Mouse (Mus musculus) olfactory bulb, adult 2 months (tissue): ENCODE measurements around the gene Arl6ip1. TPM values are rescaled to one million over a fixed set of nuclear protein-coding genes. Genes with fewer than 3 reads are reported as not detected.

Experiments
- H3K27ac ChIP-seq: fragments of 200-500 bp; 2 replicates; pipeline ENCODE4 v1.5.1; 2012; ENCODE audit warnings: low read depth, low read length; ENCODE audit not compliant: insufficient read depth
- H3K4me1 ChIP-seq: fragments of 200-500 bp; 2 replicates; pipeline ENCODE4 v1.6.1; 2012; ENCODE audit warnings: low read length; ENCODE audit not compliant: control insufficient read depth, insufficient read depth
- H3K4me3 ChIP-seq: fragments of 200-500 bp; 2 replicates; pipeline ENCODE4 v1.5.1; 2012; ENCODE audit warnings: mild to moderate bottlenecking, low read depth, low read length, moderate library complexity; ENCODE audit not compliant: insufficient read depth
- CTCF ChIP-seq: fragments of 200-500 bp; IDR thresholded peaks from 2 replicates; pipeline ENCODE4 v1.5.1; 2012; ENCODE audit warnings: low read depth, mild to moderate bottlenecking, low read length, moderate library complexity; ENCODE audit not compliant: insufficient read depth
- POLR2A ChIP-seq: fragments of 200-500 bp; IDR thresholded peaks from 2 replicates; pipeline ENCODE4 v1.6.1; 2012; ENCODE audit warnings: mild to moderate bottlenecking, low read depth, low read length, moderate library complexity; ENCODE audit not compliant: insufficient read depth
- WGBS: fragments of 180-500 bp; shearing (Covaris S2); methylation state at CpG from one replicate; pipeline ENCODE4 v1.1.7; 2018; 5-methylcytosine and 5-hydroxymethylcytosine counted together
- polyA plus RNA-seq: library from polyadenylated mRNA; stranded (reverse); fragments of >200 nt; gene quantifications from 2 replicates; pipeline ENCODE4 v1.2.4, GENCODE M21; 2012; ENCODE audit warnings: low replicate concordance; ENCODE audit not compliant: missing spikeins, insufficient read depth, insufficient read length

Arl6ip1 gene
- polyA plus RNA-seq, 1 experiment: 146 TPM

DNA sequence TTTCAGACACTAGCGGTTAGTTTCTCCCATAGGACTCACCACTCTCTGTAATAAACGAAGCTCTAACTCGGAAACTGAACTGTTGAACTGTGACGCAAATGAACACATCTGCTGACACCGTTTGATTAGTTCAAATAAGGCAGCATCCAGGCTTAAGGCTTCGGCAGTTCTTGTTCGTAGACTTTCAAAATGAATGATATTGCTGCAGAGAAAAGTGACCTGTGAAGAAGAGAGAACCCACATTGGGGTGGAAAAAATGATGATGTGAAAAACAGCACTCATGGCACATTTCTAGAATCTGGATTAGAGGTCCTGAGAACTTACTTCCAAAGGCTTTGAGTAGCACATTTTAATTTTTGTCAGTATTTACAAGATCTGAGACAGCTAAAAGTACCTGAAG lies 11.8 kb upstream of the Arl6ip1 start:
- Histone ChIP-seq H3K4me1 (no peaks in the 10 kb centered on the region), H3K4me3 (no peak overlapping the region), H3K27ac (no peak overlapping the region)
- 91% methylated on average over 7 of the region's 7 CpGs for WGBS
- no peak for TF ChIP-seq CTCF

DNA sequence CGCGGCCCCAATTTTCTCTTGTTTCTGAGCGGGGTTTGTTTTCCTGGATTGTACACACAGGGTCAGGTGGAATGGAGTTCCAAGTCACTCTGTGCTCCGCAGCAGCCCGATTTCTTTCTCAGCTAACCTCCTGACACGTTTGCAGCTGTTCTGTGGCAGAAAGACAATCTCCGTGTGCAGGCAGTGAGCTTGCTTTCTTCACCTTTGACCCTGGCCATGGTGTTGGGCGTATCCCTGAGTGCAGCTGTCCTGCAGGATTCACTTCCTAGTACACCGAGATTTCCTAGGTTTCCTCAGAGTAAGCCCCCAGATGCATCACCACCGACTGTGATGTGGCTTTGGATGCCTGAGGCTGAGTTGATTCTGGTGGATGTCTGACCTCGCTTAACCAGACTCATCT lies 5.7 kb upstream of the Arl6ip1 start:
- TF ChIP-seq POLR2A: no peak
- no peak for TF ChIP-seq CTCF
- H3K4me1 ChIP-seq: no peaks in the 10 kb centered on the region
- WGBS: 86% methylated on average over 11 of the region's 11 CpGs
- H3K27ac ChIP-seq: no peak overlapping the region
- H3K4me3 ChIP-seq: no peak overlapping the region

DNA sequence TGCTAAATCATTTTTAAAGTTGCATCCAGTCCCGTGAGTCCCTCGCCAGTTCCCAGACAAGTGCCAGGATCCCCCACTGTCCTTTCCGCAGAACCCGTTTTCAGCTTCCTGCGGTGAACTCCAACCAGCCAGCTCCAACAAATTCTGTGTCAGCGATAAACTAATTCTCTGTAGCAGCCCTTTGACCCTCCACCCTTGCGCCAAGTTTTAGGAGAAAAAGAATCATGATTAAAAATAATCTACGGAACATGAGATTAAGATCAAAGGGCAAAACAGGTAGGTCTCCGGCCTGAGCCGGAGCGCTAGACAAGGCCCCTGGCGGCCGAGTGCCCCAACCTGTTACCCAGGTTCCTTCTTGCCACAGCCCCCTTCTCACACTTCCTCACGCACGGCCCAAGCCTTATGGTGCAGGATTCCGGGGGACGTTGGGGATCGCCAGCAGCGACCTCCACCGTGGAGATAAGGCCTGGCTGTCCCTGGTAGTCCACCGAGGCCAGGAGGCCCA lies 485 bp downstream of the Arl6ip1 start:
- H3K4me3 ChIP-seq: peak overlapping the region; percentile 71
- TF ChIP-seq POLR2A: no peak
- TF ChIP-seq CTCF: no peak
- no peaks in the 10 kb centered on the region for H3K4me1 ChIP-seq
- WGBS: 0% methylated on average over 21 of the region's 21 CpGs
- H3K27ac ChIP-seq: 0 out of 2 replicates have a peak overlapping the region, but pooled peaks have one; percentile 6

DNA sequence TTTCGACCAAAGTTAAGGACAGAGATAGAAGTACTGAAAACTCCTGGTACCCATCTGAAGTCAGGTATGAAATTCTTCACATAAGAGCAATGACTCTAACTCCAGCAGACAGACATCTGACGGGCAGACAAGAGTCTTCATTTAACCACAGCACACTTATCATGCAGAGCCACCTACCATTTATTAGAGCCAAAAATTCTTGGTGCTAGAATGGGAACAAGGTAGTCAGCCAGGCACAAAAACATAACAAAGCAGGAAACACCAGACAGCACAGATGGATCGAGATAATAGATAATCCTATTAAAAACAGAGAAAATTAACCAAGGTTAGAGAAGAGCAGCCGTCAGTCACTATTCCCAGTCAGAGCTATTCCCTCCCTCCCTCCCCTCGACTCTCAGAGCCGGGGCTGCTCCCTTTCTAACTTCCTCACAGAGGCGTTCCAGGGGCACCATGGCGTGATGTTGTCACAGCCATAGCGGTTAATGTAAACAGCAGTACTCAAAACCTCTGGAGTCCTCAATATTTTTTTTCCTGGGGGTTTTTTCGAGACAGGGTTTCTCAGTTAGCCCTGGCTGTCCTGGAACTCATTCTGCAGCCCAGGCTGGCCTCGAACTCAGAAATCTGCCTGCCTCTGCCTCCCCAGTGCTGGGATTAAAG lies 3.1 kb downstream of the Arl6ip1 start:
- no peak overlapping the region for H3K4me3 ChIP-seq
- H3K4me1 ChIP-seq: no peaks in the 10 kb centered on the region
- TF ChIP-seq POLR2A: no peak
- no peak for TF ChIP-seq CTCF
- WGBS: 65% methylated on average over 11 of the region's 11 CpGs
- no peak overlapping the region for H3K27ac ChIP-seq

DNA sequence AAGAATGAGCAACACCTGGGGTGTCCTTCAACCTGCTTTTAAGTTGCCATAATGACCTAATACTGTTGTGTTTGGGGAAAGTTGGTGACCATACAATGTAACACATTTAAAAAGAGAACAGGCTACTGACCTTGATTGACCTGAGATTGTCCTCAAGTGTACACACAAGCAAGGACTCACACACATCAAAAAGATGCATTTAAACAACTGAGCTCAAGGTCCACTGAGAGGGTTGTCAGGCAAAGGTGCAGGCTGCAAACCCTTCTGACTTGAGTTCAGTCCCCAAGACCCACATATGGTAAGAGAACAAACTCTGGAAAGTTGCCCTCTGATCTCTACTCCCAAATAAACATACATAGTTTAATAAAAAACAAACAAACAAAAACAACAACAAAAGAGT lies 3.7 kb downstream of the Arl6ip1 start:
- Histone ChIP-seq H3K27ac (no peak overlapping the region), H3K4me1 (no peaks in the 10 kb centered on the region), H3K4me3 (no peak overlapping the region)
- TF ChIP-seq POLR2A (no peak), CTCF (no peak)

DNA sequence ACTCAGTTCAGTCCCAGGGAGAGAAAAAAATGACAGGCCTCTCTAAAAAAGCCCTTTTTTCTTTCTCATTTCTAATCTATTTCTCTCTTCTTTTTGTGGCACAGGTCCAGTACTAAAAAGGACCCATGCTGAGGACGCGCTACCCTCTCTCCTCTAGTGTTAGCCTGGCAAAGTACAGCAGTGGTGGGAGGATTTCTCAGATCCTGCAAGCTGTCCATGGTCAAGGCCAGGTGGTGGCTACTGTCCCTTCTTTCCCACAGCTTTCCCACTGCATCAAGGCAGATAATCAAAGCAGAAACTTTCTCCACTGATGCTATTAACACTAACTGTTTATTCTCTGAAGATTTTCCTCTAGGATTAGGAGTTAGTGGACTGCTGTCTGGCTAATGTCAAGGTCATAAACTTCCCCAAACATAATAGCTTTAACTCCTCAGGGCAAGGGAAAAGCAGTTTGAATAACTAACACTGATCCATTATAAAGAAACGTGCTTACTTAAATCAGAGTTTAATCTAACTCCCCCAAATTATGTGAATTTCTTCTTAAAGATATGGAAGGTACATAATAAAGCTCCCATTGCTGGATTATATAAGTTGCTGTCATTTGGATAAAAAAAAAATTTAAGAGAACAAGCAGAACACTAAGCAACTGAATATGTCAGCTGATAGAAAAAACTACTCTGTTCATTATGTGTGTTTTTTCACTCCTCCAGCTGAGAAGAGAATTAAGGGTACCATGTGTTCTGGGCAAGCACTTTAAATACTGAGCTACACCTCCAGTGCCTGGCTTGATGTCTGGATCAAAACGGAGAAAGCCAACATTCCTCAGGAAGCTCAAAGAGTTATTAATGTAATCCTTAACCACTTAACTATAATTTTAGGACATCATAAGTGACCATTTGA lies 5.7 kb downstream of the Arl6ip1 start:
- Histone ChIP-seq H3K27ac (no peak overlapping the region), H3K4me3 (no peak overlapping the region), H3K4me1 (no peaks in the 10 kb centered on the region)
- WGBS: 86% methylated on average over 4 of the region's 4 CpGs
- TF ChIP-seq POLR2A: no peak
- no peak for TF ChIP-seq CTCF

DNA sequence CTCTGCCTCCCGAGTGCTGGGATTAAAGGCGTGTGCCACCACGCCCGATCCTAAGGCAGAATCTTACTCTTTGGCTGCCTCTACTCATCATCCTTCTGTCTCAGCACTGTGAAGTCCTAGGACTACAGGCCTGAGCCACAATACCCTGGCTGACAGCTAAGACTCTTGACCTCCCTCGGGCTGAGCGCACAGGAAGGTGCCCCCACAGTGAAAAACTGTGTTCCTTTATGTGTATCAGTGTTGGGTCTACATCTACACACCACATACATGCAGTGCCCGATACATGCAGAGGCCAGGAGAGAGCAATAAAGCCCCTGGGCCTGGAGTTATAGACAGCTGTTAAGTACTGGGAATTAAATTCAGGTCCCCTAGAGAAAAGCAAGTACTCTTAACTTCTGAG lies 7.2 kb downstream of the Arl6ip1 start:
- Histone ChIP-seq H3K4me3 (no peak overlapping the region), H3K27ac (no peak overlapping the region), H3K4me1 (no peaks in the 10 kb centered on the region)
- 96% methylated on average over 7 of the region's 7 CpGs for WGBS
- no peak for TF ChIP-seq POLR2A
- TF ChIP-seq CTCF: no peak

DNA sequence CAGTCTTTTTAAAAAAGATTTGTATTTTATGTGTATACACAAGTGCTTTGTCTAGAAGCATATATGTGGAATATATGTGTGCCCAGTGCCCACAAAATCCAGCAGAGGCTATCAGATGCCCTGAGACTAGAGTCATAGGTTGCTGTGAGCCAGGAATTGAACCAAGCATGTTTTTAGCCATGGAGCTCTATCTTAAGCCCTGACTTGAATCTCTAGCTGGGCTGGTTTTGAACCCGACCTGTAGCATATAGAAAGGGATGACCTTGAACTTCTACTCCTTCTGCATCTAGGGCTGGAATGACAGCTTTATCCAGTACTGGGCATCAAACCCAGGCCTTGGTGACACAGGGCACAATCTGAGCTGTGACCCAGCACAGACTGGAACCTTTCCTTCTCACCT lies 8.8 kb downstream of the Arl6ip1 start:
- TF ChIP-seq CTCF (no peak), POLR2A (no peak)
- H3K27ac ChIP-seq: no peak overlapping the region

DNA sequence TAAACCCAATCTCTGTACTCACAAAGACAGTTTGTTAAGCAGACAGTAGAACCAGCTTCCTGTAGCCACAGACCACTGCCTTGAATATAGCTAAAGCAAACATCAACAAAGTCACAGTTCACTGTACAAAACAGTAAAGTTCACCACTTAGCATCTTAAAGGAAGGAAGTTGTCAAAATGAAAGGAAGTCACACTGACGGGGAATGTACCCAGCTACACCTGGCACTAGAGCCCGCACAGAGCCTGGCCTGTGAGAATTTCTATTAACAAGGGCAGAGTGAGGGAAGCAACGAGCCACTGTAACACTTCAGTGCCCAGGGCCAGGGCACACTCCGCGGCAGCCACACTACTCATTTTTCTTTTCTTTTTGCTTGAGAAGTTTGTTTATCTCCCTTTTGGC lies 9.5 kb downstream of the Arl6ip1 start:
- no peak for TF ChIP-seq CTCF
- no peak for TF ChIP-seq POLR2A
- WGBS: 73% methylated on average over 5 of the region's 5 CpGs
- H3K4me3 ChIP-seq: no peak overlapping the region
- H3K4me1 ChIP-seq: peaks cover 4% of the 10 kb centered on the region
- H3K27ac ChIP-seq: no peak overlapping the region

More for the DNA sequence above, 8.8 kb downstream of the Arl6ip1 start:
- WGBS: 88% methylated on average over 1 of the region's 1 CpGs
- Histone ChIP-seq H3K4me1 (peaks cover 2% of the 10 kb centered on the region), H3K4me3 (no peak overlapping the region)
